Comparison of ENCODE assay signal across 16 mouse cellular contexts in genomic region chr6:145977771-145978450, GRCm38 (mm10). TPM values are rescaled to one million over a fixed set of nuclear protein-coding genes. Genes with fewer than 3 reads are reported as not detected.
DNase-seq lines count a peak whose midpoint lies in the region; ATAC-seq and TF ChIP-seq lines count a peak whose summit lies in the region.
"Had no signal": no experiment of that assay in that cellular context is flagged by ENCODE, and none has a peak within 500 bp of the region (broad histone marks: within the 10 kb centered on the region; RNA-seq: fewer than 3 reads in every experiment).

No protein-coding gene starts in this region.

- H3K36me3 ChIP-seq in C2C12 (ENCODE audit: control insufficient read depth, insufficient read depth) = no peaks in the 10 kb centered on the region
- H3K36me3 ChIP-seq in heart, embryonic 16.5 days (ENCODE audit: control insufficient read depth, insufficient read depth) = no peaks in the 10 kb centered on the region
- no peaks in the 10 kb centered on the region for H3K36me3 ChIP-seq in kidney, embryonic 14.5 days (ENCODE audit: control insufficient read depth, insufficient read depth, low read length)
- H3K36me3 ChIP-seq in hindbrain, embryonic 11.5 days (ENCODE audit: control insufficient read depth, insufficient read depth, low read length) = no peaks in the 10 kb centered on the region
- H3K36me3 ChIP-seq: embryonic facial prominence, embryonic 15.5 days; hindbrain, embryonic 10.5 days; kidney, embryonic 15.5 days; limb, embryonic 12.5 days; neural tube, embryonic 15.5 days had no signal

- H3ac ChIP-seq in C2C12 (ENCODE audit: control insufficient read depth, insufficient read length, low read depth) = peak overlapping the region; percentile 22

- WGBS in heart, embryonic 16.5 days = 44% methylated on average over 8 of the region's 8 CpGs
- WGBS in kidney, embryonic 14.5 days = 74% methylated on average over 8 of the region's 8 CpGs
- 77% methylated on average over 8 of the region's 8 CpGs for WGBS in hindbrain, embryonic 11.5 days

- H3K4me1 ChIP-seq in heart, embryonic 16.5 days (ENCODE audit: control insufficient read depth, insufficient read depth, low read length) = peaks cover 18% of the 10 kb centered on the region
- no peaks in the 10 kb centered on the region for H3K4me1 ChIP-seq in kidney, embryonic 14.5 days (ENCODE audit: control insufficient read depth, insufficient read depth, low read length)
- H3K4me1 ChIP-seq in hindbrain, embryonic 11.5 days (replicated peaks; ENCODE audit: control insufficient read depth, insufficient read depth, low read length) = no peaks in the 10 kb centered on the region
- H3K4me1 ChIP-seq: embryonic facial prominence, embryonic 15.5 days; limb, embryonic 12.5 days; neural tube, embryonic 15.5 days had no signal

- no peaks in the 10 kb centered on the region for H3K79me3 ChIP-seq in C2C12 (ENCODE audit: low read depth)

- H3K27ac ChIP-seq in heart, embryonic 16.5 days (ENCODE audit: low read length) = 0 out of 2 replicates have a peak overlapping the region, but pooled peaks have one; percentile 8
- no peak overlapping the region for H3K27ac ChIP-seq in kidney, embryonic 14.5 days (ENCODE audit: low read depth, low read length)
- no peak overlapping the region for H3K27ac ChIP-seq in hindbrain, embryonic 11.5 days (ENCODE audit: low read depth, low read length)
- H3K27ac ChIP-seq: embryonic facial prominence, embryonic 15.5 days; hindbrain, embryonic 10.5 days; kidney, embryonic 15.5 days; limb, embryonic 12.5 days; neural tube, embryonic 15.5 days had no signal

- 0 out of 2 replicates have a peak, but pooled peaks have one; percentile 55 for ATAC-seq in heart, embryonic 16.5 days (replicated peaks; ENCODE audit: extremely low read depth, insufficient read depth, low FRiP score)
- ATAC-seq in kidney, embryonic 14.5 days (ENCODE audit: low FRiP score, low TSS enrichment) = no peak
- no peak for ATAC-seq in activated CD4-positive, CD25-positive, alpha-beta regulatory T cell, adult 4 months
- no peak for ATAC-seq in hindbrain, embryonic 11.5 days (ENCODE audit: low FRiP score)

- TF ChIP-seq CTCF in C2C12 (IDR thresholded peaks at IDR 0.05; ENCODE audit: control insufficient read depth, insufficient read depth, insufficient read length) = no peak

- H3K27me3 ChIP-seq in C2C12 (ENCODE audit: control insufficient read depth, insufficient read depth, insufficient read length) = no peaks in the 10 kb centered on the region
- H3K27me3 ChIP-seq in heart, embryonic 16.5 days (ENCODE audit: control insufficient read depth, insufficient read depth, low read length) = no peaks in the 10 kb centered on the region
- no peaks in the 10 kb centered on the region for H3K27me3 ChIP-seq in kidney, embryonic 14.5 days (ENCODE audit: control insufficient read depth, insufficient read depth, low read length)
- no peaks in the 10 kb centered on the region; the same call in 1 of the 2 replicates for H3K27me3 ChIP-seq in hindbrain, embryonic 11.5 days (ENCODE audit: control insufficient read depth, insufficient read depth, low read length)
- H3K27me3 ChIP-seq: embryonic facial prominence, embryonic 15.5 days; kidney, embryonic 15.5 days; limb, embryonic 12.5 days; neural tube, embryonic 15.5 days had no signal

- no peak overlapping the region for H3K9ac ChIP-seq in heart, embryonic 16.5 days (ENCODE audit: low read length)
- no peak overlapping the region for H3K9ac ChIP-seq in kidney, embryonic 14.5 days (ENCODE audit: low read depth, low read length)
- no peak overlapping the region for H3K9ac ChIP-seq in hindbrain, embryonic 11.5 days (ENCODE audit: low read depth, low read length)
- H3K9ac ChIP-seq: embryonic facial prominence, embryonic 15.5 days; kidney, embryonic 15.5 days; limb, embryonic 12.5 days; neural tube, embryonic 15.5 days had no signal

- no peak overlapping the region for H3K4me3 ChIP-seq in C2C12 (ENCODE audit: insufficient read depth, poor library complexity, severe bottlenecking)
- no peak overlapping the region for H3K4me3 ChIP-seq in heart, embryonic 16.5 days (ENCODE audit: low read length)
- H3K4me3 ChIP-seq in kidney, embryonic 14.5 days (ENCODE audit: low read length) = no peak overlapping the region
- no peak overlapping the region for H3K4me3 ChIP-seq in hindbrain, embryonic 11.5 days (ENCODE audit: low read depth, low read length)
- H3K4me3 ChIP-seq: embryonic facial prominence, embryonic 15.5 days; hindbrain, embryonic 10.5 days; kidney, embryonic 15.5 days; limb, embryonic 12.5 days; neural tube, embryonic 15.5 days had no signal

- no peaks in the 10 kb centered on the region for H3K79me2 ChIP-seq in C2C12 (ENCODE audit: control insufficient read depth, insufficient read depth)

- H3K4me2 ChIP-seq in heart, embryonic 16.5 days (ENCODE audit: low read depth, low read length) = no peak overlapping the region
- no peak overlapping the region for H3K4me2 ChIP-seq in kidney, embryonic 14.5 days (replicated peaks; ENCODE audit: low read depth, low read length)
- no peak overlapping the region for H3K4me2 ChIP-seq in hindbrain, embryonic 11.5 days (replicated peaks; ENCODE audit: low read depth, low read length)
- H3K4me2 ChIP-seq: embryonic facial prominence, embryonic 15.5 days; kidney, embryonic 15.5 days; limb, embryonic 12.5 days; neural tube, embryonic 15.5 days had no signal

- peak; percentile 40 for DNase-seq in heart, adult 8-10 months (ENCODE audit: low spot score)
- DNase-seq in heart, postnatal 4 days = no peak
- DNase-seq in ZHBTc4 (ENCODE audit: low read depth, low spot score) = peak; percentile 25
- DNase-seq in hindbrain, embryonic 11.5 days (ENCODE audit: low spot score) = no peak
- DNase-seq: cerebellum, postnatal 14 days; lung, adult 18-20 months; midbrain, embryonic 14.5 days had no signal

- H3K9me3 ChIP-seq in heart, embryonic 16.5 days (replicated peaks; ENCODE audit: control insufficient read depth, low read length) = 0 out of 2 replicates have a peak, but pooled peaks cover 2% of the 10 kb centered on the region
- H3K9me3 ChIP-seq in kidney, embryonic 14.5 days (ENCODE audit: control insufficient read depth, low read length) = no peaks in the 10 kb centered on the region
- no peaks in the 10 kb centered on the region for H3K9me3 ChIP-seq in hindbrain, embryonic 11.5 days (ENCODE audit: control insufficient read depth, low read length)
- H3K9me3 ChIP-seq: embryonic facial prominence, embryonic 15.5 days; hindbrain, embryonic 10.5 days; kidney, embryonic 15.5 days; limb, embryonic 12.5 days; neural tube, embryonic 15.5 days had no signal

TF ChIP-seq in C2C12, 6 proteins besides CTCF, POLR2A, EP300 and RAD21:
- TF ChIP-seq MYOG (IDR thresholded peaks at IDR 0.05; ENCODE audit: control insufficient read depth, extremely low read depth, insufficient read length) (no peak), USF1 (IDR thresholded peaks at IDR 0.05; ENCODE audit: low read depth) (no peak), CEBPB (IDR thresholded peaks at IDR 0.05; ENCODE audit: low read depth) (peak; percentile 64), MAX (IDR thresholded peaks at IDR 0.05) (peak; percentile 74), FOSL1 (IDR thresholded peaks at IDR 0.05; ENCODE audit: insufficient read depth, low read length, poor library complexity, severe bottlenecking) (peak; percentile 88), MYOD1 (IDR thresholded peaks at IDR 0.05; ENCODE audit: control insufficient read depth, insufficient read length, low read depth) (peak; percentile 19)

RNA-seq across cellular contexts. Expression of gene Sspn, which starts 46.5 kb away (rescaled TPM):
- 100 to 1,000 TPM; 100 to 117 (median 109) TPM for total RNA-seq in heart, adult 8-10 months (2022)
- total RNA-seq in heart, postnatal 4 days (2021) = 100 to 1,000 TPM; 103 to 104 TPM
- 4.7 TPM for polyA plus RNA-seq in C2C12 (2012; fragmentation: generic; extraction: Trizol)
- 78.7 and 79.6 TPM in 2 replicates for polyA plus RNA-seq in heart, embryonic 16.5 days (2015; fragmentation: Nextera tagmentation; extraction: Ambion mirVana)
- 4.6 and 7.9 TPM in 2 replicates for polyA plus RNA-seq in kidney, embryonic 14.5 days (2014; fragmentation: Nextera tagmentation; extraction: Ambion mirVana)
- not detected for polyA plus RNA-seq in activated CD4-positive, CD25-positive, alpha-beta regulatory T cell, adult 4 months (2017; shearing (Covaris generic))
- polyA plus RNA-seq in hindbrain, embryonic 11.5 days (2014; fragmentation: Nextera tagmentation; extraction: Ambion mirVana) = 2.3 and 2.9 TPM in 2 replicates

Comparison
In these comparisons a context has a peak if more than half of its experiments do, and no peak if none do; other contexts are left out.
1. DNase-seq: peak in heart, adult 8-10 months (single experiment) and ZHBTc4 (single experiment); none in heart, postnatal 4 days (single experiment) and hindbrain, embryonic 11.5 days (single experiment).